In genomic region chr4:141999494-142000074, GRCm38 (mm10) we compare ENCODE assay signal across 11 mouse cellular contexts. TPM values are rescaled to one million over a fixed set of nuclear protein-coding genes. Genes with fewer than 3 reads are reported as not detected.
DNase-seq lines count a peak whose midpoint lies in the region; ATAC-seq and TF ChIP-seq lines count a peak whose summit lies in the region.
"Had no signal": no experiment of that assay in that cellular context is flagged by ENCODE, and none has a peak within 500 bp of the region (broad histone marks: within the 10 kb centered on the region; RNA-seq: fewer than 3 reads in every experiment).

No protein-coding gene starts in this region.

- no peaks in the 10 kb centered on the region for H3K36me3 ChIP-seq in ES-E14 (ENCODE audit: control insufficient read depth, insufficient read depth, low read length, poor library complexity, severe bottlenecking)
- no peaks in the 10 kb centered on the region for H3K36me3 ChIP-seq in intestine, postnatal 0 days (ENCODE audit: control insufficient read depth, insufficient read depth)

- intact Hi-C loops in gastrocnemius, adult 2 months (cut with DNase I), result loop anchor here (10.0 kb wide), 1 partner anchor 245 kb away; no protein-coding TSS in a partner anchor
- intact Hi-C loops in left cerebral cortex, postnatal 25 days (cut with DNase I), result loop anchor here (10.0 kb wide), 1 partner anchor 1025 kb away; no protein-coding TSS in a partner anchor

- H3K27ac ChIP-seq in ES-E14 (ENCODE audit: insufficient read depth, low read depth, low read length, poor library complexity, severe bottlenecking), result no peak overlapping the region
- peak overlapping the region; percentile 88 for H3K27ac ChIP-seq in intestine, postnatal 0 days (ENCODE audit: low read depth, low read length)
- H3K27ac ChIP-seq in gastrocnemius, adult 2 months, result no peak overlapping the region

- in situ Hi-C loops in ES-E14 (cut with MboI; ENCODE audit: low sequenced_read_pairs in 2 of 2, unreplicated experiment in 2 of 2), result loop anchor here in 1 of 2 experiments (10.0 kb wide), 1 partner anchor 95 kb away; no protein-coding TSS in a partner anchor

- no peak overlapping the region for H3K9ac ChIP-seq in ES-E14 (ENCODE audit: insufficient read depth, low read depth, low read length, poor library complexity, severe bottlenecking)
- no peak overlapping the region for H3K9ac ChIP-seq in intestine, postnatal 0 days (ENCODE audit: low read depth, low read length)

- DNase-seq in ES-E14 (ENCODE audit: low read depth, low spot score), result no peak
- peak; percentile 69 for DNase-seq in kidney, postnatal 14 days
- DNase-seq in cerebellum, adult 18-20 months, result no peak
- DNase-seq in gastrocnemius, adult 2 months, result no peak
- no peak for DNase-seq in left cerebral cortex, postnatal 25 days (ENCODE audit: low spot score in 2 of 2)
- DNase-seq: adrenal gland, postnatal 36 days; right cerebral cortex, postnatal 4 days had no signal

- no peak for TF ChIP-seq CTCF in intestine, postnatal 0 days (IDR thresholded peaks at IDR 0.05; ENCODE audit: low read depth)
- TF ChIP-seq CTCF in gastrocnemius, adult 2 months (IDR thresholded peaks at IDR 0.05), result no peak

- peak; percentile 86 for ATAC-seq in intestine, postnatal 0 days
- ATAC-seq in megakaryocyte-erythroid progenitor cell, adult 5-6 weeks (replicated peaks; ENCODE audit: low FRiP score, low TSS enrichment, poor library complexity, severe bottlenecking), result peak; percentile 73

- H3K4me3 ChIP-seq in ES-E14 (ENCODE audit: insufficient read depth in 1 of 2, low read depth in 1 of 2, low read length in 2 of 2, poor library complexity in 1 of 2, severe bottlenecking in 1 of 2), result no peak overlapping the region
- no peak overlapping the region for H3K4me3 ChIP-seq in intestine, postnatal 0 days (ENCODE audit: low read depth, low read length)
- H3K4me3 ChIP-seq in gastrocnemius, adult 2 months, result no peak overlapping the region

- H3K27me3 ChIP-seq in intestine, postnatal 0 days (replicated peaks; ENCODE audit: control insufficient read depth, insufficient read depth, low read length), result no peaks in the 10 kb centered on the region

- 26% methylated on average over 7 of the region's 7 CpGs for WGBS in intestine, postnatal 0 days

- peaks cover 0 to 9% of the 10 kb centered on the region in 2 experiments; a peak in 1 of 4 replicates for H3K4me1 ChIP-seq in ES-E14 (ENCODE audit: control insufficient read depth in 2 of 2, insufficient read depth in 2 of 2, low read length in 2 of 2, poor library complexity in 1 of 2)
- peaks cover 5% of the 10 kb centered on the region; the same call in 1 of the 2 replicates for H3K4me1 ChIP-seq in intestine, postnatal 0 days (replicated peaks; ENCODE audit: control insufficient read depth, insufficient read depth, low read length)

- no peak overlapping the region; the same call in 1 of the 2 replicates for H3K4me2 ChIP-seq in intestine, postnatal 0 days (replicated peaks; ENCODE audit: low read depth)
- H3K4me2 ChIP-seq: heart, embryonic 11.5 days; midbrain, embryonic 11.5 days had no signal

- H3K9me3 ChIP-seq in ES-E14 (ENCODE audit: control insufficient read depth, insufficient read depth, low read depth, low read length), result no peaks in the 10 kb centered on the region
- no peaks in the 10 kb centered on the region for H3K9me3 ChIP-seq in intestine, postnatal 0 days (ENCODE audit: control insufficient read depth)

TF ChIP-seq in ES-E14, 5 proteins besides CTCF, POLR2A, EP300 and RAD21:
- TF ChIP-seq CHD2 (IDR thresholded peaks at IDR 0.05; ENCODE audit: low read depth, low read length) (no peak), MAFK (IDR thresholded peaks at IDR 0.05; ENCODE audit: insufficient read depth, low read depth, low read length) (peak; percentile 57; the same call in 1 of the 2 replicates)

RNA-seq across cellular contexts. Expression of gene Fhad1, which starts 15.3 kb away (rescaled TPM):
- total RNA-seq in ES-E14 (2012; rRNA removed), result 0.49 and 0.74 TPM in 2 replicates
- polyA plus RNA-seq in intestine, postnatal 0 days (2015; fragmentation: Nextera tagmentation; extraction: Ambion mirVana), result 1.2 and 1.4 TPM in 2 replicates
- total RNA-seq in megakaryocyte-erythroid progenitor cell, adult 5-6 weeks (2014; fragmentation: Nextera tagmentation), result not detected in 2 replicates
- total RNA-seq in megakaryocyte-erythroid progenitor cell, adult 5-6 weeks (2017), result not detected in 2 replicates
- not detected for total RNA-seq in gastrocnemius, adult 2 months (2021)
- 1 to 10 TPM; 4.6 to 5.1 TPM for total RNA-seq in left cerebral cortex, postnatal 25 days (2021)
